Mouse (Mus musculus) embryonic facial prominence, embryonic 15.5 days (tissue): ENCODE data around the gene Wdr78. TPM values are rescaled to one million over a fixed set of nuclear protein-coding genes. Genes with fewer than 3 reads are reported as not detected.

Experiments used
- ATAC-seq: fragments of 200-750 bp; cut with Nextera tagmentation; 2 replicates; pipeline ENCODE4 v1.8.0; 2017; ENCODE audit warnings: low read depth, moderate TSS enrichment; ENCODE audit not compliant: insufficient number of reproducible peaks, low FRiP score, low TSS enrichment
- H3K27ac ChIP-seq: fragments of 300-500 bp; sonication (generic); replicated peaks from 2 replicates; pipeline ENCODE4 v1.5.1; 2015; ENCODE audit warnings: mild to moderate bottlenecking, inconsistent platforms
- H3K27me3 ChIP-seq: fragments of 300-500 bp; sonication (generic); 2 replicates; pipeline ENCODE4 v1.6.1; 2015; ENCODE audit warnings: inconsistent platforms
- H3K36me3 ChIP-seq: fragments of 300-500 bp; sonication (generic); 2 replicates; pipeline ENCODE4 v1.6.1; 2015; ENCODE audit warnings: mild to moderate bottlenecking, inconsistent platforms
- H3K4me1 ChIP-seq: fragments of 300-500 bp; sonication (generic); 2 replicates; pipeline ENCODE4 v1.6.1; 2015; ENCODE audit warnings: inconsistent platforms
- H3K4me2 ChIP-seq: fragments of 300-500 bp; sonication (generic); replicated peaks from 2 replicates; pipeline ENCODE4 v1.6.1; 2015; ENCODE audit warnings: mild to moderate bottlenecking, inconsistent platforms
- H3K4me3 ChIP-seq: fragments of 300-500 bp; sonication (generic); replicated peaks from 2 replicates; pipeline ENCODE4 v1.5.1; 2015; ENCODE audit warnings: mild to moderate bottlenecking, inconsistent platforms
- H3K9ac ChIP-seq: fragments of 300-500 bp; sonication (generic); 2 replicates; pipeline ENCODE4 v1.6.1; 2015; ENCODE audit warnings: inconsistent platforms
- H3K9me3 ChIP-seq: fragments of 300-500 bp; sonication (generic); replicated peaks from 2 replicates; pipeline ENCODE4 v1.6.1; 2016; ENCODE audit warnings: inconsistent platforms
- WGBS: fragments of 180-500 bp; shearing (Covaris S2); methylation state at CpG from one replicate; pipeline ENCODE4 v1.1.7; 2015; 5-methylcytosine and 5-hydroxymethylcytosine counted together
- polyA plus RNA-seq: library from polyadenylated mRNA; unstranded; fragments of >200 nt; fragmentation: Nextera tagmentation; extraction: Ambion mirVana; gene quantifications from 2 replicates; pipeline ENCODE4 v1.2.1, GENCODE M21; 2015

Gene Wdr78
- polyA plus RNA-seq, 1 experiment from 2014 or later, result 8.6 TPM

DNA sequence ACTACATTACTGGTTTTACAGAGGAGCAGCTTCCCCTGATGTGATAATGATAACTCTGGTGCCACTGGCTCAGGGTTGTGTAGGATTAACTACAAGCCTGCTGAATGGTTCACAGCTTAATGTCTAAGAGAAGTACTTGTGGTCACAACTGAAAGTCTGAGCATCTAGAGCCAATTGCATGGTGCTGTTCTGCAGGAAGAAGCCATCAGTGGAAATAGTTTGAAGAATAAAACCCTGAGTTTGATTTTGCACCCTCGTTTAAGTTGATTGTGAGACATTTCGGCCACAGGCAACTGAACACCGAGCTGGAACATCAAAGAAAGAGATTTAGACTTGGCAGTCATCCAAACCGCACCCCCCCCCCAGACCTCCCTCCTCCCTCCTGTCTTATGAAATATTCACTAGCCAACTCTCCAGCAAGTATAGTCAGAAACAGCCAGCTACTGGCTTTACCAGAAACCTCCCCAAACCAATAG, 107.4 kb downstream of the Wdr78 start:
- no peak overlapping the region for H3K4me2 ChIP-seq
- H3K27me3 ChIP-seq, result no peaks in the 10 kb centered on the region
- peaks cover 18% of the 10 kb centered on the region for H3K4me1 ChIP-seq
- no peak overlapping the region for H3K4me3 ChIP-seq
- 10% methylated on average over 4 of the region's 4 CpGs for WGBS
- H3K9ac ChIP-seq, result no peak overlapping the region
- ATAC-seq, result no peak
- H3K9me3 ChIP-seq, result no peaks in the 10 kb centered on the region
- H3K36me3 ChIP-seq, result no peaks in the 10 kb centered on the region
- no peak overlapping the region for H3K27ac ChIP-seq

DNA sequence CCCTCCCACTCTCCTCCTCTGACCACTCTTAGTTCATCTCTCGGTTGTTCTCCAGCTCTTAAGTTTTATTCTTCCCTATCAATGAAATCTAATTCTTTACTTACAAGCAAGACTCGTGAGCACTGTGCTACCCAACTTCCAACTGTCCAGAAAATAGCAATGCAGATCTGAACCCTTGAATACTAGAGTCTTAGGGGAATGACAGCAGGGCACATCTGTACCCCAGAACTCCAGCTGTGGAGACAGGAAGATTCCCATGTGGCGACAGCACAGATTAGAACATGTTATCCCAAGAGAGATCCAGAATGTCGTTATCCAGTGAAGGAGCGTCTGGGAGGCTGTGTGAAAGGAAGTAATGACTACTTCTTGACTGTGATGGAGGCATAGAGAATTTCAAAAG, 108.1 kb downstream of the Wdr78 start:
- WGBS, result 44% methylated on average over 5 of the region's 5 CpGs
- no peaks in the 10 kb centered on the region for H3K36me3 ChIP-seq
- no peaks in the 10 kb centered on the region for H3K27me3 ChIP-seq
- ATAC-seq, result no peak
- H3K4me3 ChIP-seq, result no peak overlapping the region
- H3K9ac ChIP-seq, result no peak overlapping the region
- no peak overlapping the region for H3K4me2 ChIP-seq
- no peaks in the 10 kb centered on the region for H3K9me3 ChIP-seq
- peaks cover 18% of the 10 kb centered on the region for H3K4me1 ChIP-seq
- H3K27ac ChIP-seq, result peak overlapping the region; percentile 53

DNA sequence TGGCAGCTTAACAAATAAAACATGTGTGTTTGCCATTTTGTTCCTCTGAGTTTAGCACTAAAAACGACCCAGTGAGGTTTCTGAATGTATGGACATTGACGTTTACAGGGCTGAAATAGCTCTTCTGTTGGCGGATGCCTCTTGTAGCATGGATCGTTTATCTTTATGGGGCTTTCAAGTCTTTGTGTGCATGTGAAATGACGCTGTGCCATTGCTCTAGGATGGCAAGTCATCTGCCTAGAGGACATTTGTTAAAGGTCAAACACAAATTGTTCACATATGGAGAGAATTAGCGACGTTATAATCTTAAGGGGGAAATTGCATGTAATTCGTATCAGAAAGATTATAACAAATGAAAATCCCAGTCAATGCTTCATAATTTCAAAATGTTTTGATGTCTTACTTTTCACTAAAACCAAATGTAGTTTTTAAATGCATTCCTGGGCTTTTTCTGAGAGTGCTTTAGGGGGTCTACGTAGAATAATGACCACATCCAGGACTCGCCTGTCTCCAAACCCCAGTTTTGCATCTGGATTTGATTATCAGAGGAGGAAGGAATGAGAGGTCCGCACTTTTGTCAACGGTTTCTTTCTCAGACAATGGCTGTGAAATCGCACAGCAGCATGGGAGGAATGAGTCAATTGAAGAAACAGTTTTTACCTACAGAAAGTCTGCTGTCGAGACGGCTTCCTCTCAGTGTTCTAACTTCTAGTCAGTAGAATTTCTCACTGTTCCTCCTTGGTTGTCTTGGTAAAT, 109.0 kb downstream of the Wdr78 start:
- no peak for ATAC-seq
- Histone ChIP-seq H3K4me3 (no peak overlapping the region), H3K27me3 (no peaks in the 10 kb centered on the region), H3K9me3 (no peaks in the 10 kb centered on the region), H3K4me1 (peaks cover 18% of the 10 kb centered on the region), H3K27ac (peak overlapping the region; percentile 53), H3K36me3 (no peaks in the 10 kb centered on the region), H3K9ac (no peak overlapping the region), H3K4me2 (no peak overlapping the region)
- WGBS, result 35% methylated on average over 15 of the region's 15 CpGs

DNA sequence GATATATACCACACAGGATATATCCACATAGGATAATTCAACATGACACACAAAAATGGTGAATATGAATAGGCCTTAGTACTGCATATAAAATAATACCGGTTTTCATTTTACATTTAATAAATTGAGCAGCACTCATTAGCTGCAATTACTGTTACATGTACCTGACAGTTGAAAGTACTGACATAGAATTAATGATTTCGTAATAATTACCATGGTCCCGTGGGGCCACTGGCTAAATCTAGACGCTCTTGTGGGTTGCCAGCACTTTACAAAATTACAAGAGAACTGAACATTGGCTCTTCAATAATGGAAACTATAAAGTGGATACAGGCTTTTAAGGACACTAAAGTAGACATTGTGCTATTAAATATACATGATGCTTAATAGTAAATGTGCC, 109.7 kb downstream of the Wdr78 start:
- H3K27me3 ChIP-seq, result no peaks in the 10 kb centered on the region
- ATAC-seq, result no peak
- H3K36me3 ChIP-seq, result no peaks in the 10 kb centered on the region
- 66% methylated on average over 4 of the region's 4 CpGs for WGBS
- no peaks in the 10 kb centered on the region for H3K9me3 ChIP-seq
- H3K9ac ChIP-seq, result no peak overlapping the region
- no peak overlapping the region for H3K27ac ChIP-seq
- no peak overlapping the region for H3K4me3 ChIP-seq
- H3K4me2 ChIP-seq, result no peak overlapping the region
- H3K4me1 ChIP-seq, result peaks cover 21% of the 10 kb centered on the region

DNA sequence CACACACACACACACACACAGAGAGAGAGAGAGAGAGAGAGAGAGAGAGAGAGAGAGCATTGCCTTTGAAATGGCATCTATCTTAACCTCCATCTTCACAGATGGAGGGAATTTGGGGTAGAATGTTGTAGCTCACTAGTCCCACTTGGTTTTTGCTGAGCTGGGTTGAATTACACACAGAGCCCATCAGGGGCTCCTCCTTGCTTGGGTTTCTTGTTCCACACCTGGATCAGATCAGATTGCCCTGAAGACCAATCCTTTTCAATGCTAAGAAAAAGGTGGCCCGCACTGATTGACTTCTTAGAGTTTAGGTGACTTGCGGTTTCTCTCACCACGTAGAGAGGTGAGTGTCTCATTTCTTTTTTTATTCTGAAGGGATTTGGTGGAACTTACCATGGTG, 122.7 kb downstream of the Wdr78 start:
- no peak overlapping the region for H3K9ac ChIP-seq
- H3K4me1 ChIP-seq, result no peaks in the 10 kb centered on the region
- no peak for ATAC-seq
- H3K4me2 ChIP-seq, result no peak overlapping the region
- H3K27ac ChIP-seq, result no peak overlapping the region
- no peaks in the 10 kb centered on the region for H3K27me3 ChIP-seq
- H3K9me3 ChIP-seq, result no peaks in the 10 kb centered on the region
- WGBS, result 50% methylated on average over 3 of the region's 3 CpGs
- no peak overlapping the region for H3K4me3 ChIP-seq
- H3K36me3 ChIP-seq, result no peaks in the 10 kb centered on the region

DNA sequence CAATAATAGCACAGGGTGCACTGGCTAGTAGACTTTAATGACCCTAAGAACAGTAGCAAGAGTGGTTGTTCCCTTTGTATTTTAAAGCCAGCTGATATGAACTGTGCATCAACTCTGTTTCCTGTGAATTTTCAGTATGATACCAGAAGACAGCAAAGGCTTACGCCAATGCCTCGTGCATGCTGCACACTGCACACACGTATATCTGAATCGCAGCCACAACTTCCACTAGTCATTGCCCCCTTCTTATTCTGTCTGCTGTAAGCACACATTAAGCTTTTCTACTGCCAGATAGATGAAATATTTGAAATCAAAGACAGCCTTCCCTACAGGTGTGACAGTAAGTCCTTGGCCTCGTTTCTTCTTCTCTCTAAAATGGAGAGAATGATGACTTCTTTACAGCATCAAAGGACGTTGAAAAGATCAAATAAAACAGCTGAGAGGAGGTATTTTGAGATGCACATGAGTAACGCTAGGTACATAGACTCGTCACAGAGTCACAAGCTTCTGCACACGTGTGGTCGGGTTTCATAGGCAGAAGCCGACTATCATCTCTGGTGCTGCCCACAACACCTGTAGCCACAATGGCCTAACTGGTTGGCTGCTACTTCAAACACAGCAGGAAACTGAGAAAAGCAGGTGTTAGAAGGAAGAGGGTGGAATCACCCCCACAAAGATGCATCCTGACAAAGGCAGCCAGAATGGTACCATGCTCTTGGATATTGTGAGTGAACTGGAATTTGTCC, 123.6 kb downstream of the Wdr78 start:
- H3K9ac ChIP-seq, result no peak overlapping the region
- ATAC-seq, result no peak
- H3K27ac ChIP-seq, result no peak overlapping the region
- H3K4me2 ChIP-seq, result no peak overlapping the region
- H3K4me1 ChIP-seq, result no peaks in the 10 kb centered on the region
- H3K9me3 ChIP-seq, result no peaks in the 10 kb centered on the region
- no peak overlapping the region for H3K4me3 ChIP-seq
- 52% methylated on average over 11 of the region's 11 CpGs for WGBS
- no peaks in the 10 kb centered on the region for H3K36me3 ChIP-seq
- no peaks in the 10 kb centered on the region for H3K27me3 ChIP-seq

DNA sequence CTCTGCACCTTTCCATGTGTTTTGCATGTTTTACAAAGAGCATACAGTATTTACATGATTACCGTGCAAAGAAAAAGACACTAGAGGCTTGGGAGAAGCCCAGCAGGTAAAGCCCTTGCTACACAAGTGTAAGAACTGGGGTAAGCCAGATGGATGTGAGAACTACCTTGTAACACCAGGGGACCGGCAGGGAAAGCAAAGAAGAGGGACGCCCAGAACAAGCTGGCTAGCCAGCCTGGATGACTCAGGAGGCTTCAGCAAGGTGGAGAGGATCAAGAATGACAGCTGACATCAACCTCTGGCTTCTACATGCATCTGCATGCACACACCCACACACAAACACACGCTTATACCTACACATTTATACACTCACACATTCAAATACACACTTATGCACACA, 124.3 kb downstream of the Wdr78 start:
- H3K4me3 ChIP-seq, result no peak overlapping the region
- no peaks in the 10 kb centered on the region for H3K9me3 ChIP-seq
- ATAC-seq, result no peak
- 74% methylated on average over 4 of the region's 4 CpGs for WGBS
- no peak overlapping the region for H3K27ac ChIP-seq
- no peak overlapping the region for H3K9ac ChIP-seq
- H3K4me1 ChIP-seq, result no peaks in the 10 kb centered on the region
- H3K4me2 ChIP-seq, result no peak overlapping the region
- H3K27me3 ChIP-seq, result no peaks in the 10 kb centered on the region
- no peaks in the 10 kb centered on the region for H3K36me3 ChIP-seq

DNA sequence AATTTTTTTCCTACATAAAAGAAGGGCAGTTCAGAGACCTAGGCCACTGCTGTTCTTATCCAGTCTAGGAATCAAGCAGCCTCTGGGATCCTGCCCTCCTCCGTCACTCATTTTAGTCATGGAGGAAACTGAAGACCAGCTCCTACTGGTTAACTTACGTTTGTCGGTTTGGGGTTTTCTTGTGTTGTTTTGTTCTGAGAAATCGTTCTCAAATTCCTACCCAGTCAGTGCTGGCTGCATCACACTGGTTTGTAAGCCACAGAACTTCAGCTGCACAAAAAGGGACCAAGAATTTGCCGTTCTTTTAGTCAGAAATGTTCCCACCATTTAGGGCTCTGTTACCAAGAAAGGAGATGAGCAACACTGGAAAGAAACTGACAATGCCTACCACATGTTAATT, 125.0 kb downstream of the Wdr78 start:
- Histone ChIP-seq H3K27ac (no peak overlapping the region), H3K4me3 (no peak overlapping the region), H3K27me3 (no peaks in the 10 kb centered on the region), H3K9ac (no peak overlapping the region), H3K9me3 (no peaks in the 10 kb centered on the region), H3K4me1 (no peaks in the 10 kb centered on the region), H3K36me3 (no peaks in the 10 kb centered on the region), H3K4me2 (no peak overlapping the region)
- 53% methylated on average over 5 of the region's 5 CpGs for WGBS
- no peak for ATAC-seq

DNA sequence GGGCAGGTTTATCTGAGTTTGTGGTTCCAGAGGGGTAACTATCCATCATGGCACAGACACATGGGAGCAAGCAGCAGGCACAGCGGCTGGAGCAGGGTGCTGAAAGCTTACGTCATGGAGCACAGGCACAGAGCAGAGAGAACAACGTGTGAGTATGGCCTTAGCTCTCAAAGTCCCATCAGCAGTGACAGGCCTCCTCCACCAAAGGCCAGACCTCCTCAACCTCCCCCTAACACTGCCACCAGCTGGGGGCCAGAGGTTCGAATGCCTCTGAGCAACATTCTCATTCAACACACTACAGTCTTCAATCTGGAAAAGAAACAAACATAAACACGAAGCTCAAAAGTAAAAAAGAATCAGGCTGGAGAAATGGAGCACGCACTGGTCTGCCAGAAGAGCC, 125.8 kb downstream of the Wdr78 start:
- H3K9me3 ChIP-seq, result no peaks in the 10 kb centered on the region
- H3K4me1 ChIP-seq, result no peaks in the 10 kb centered on the region
- WGBS, result 73% methylated on average over 6 of the region's 6 CpGs
- no peak overlapping the region for H3K4me3 ChIP-seq
- no peak for ATAC-seq
- no peaks in the 10 kb centered on the region for H3K36me3 ChIP-seq
- no peak overlapping the region; the same call in 1 of the 2 replicates for H3K9ac ChIP-seq
- no peak overlapping the region for H3K27ac ChIP-seq
- no peak overlapping the region for H3K4me2 ChIP-seq
- H3K27me3 ChIP-seq, result no peaks in the 10 kb centered on the region
